Mouse (Mus musculus) lung, adult 2 months (tissue): Measurements from ENCODE around the gene Spon1. TPM values are rescaled to one million over a fixed set of nuclear protein-coding genes. Genes with fewer than 3 reads are reported as not detected.

Source experiments
- DNase-seq: peaks from one replicate; pipeline ENCODE4 v3.0.0; 2022
- H3K4me1 ChIP-seq: fragments of 200-500 bp; 2 replicates; pipeline ENCODE4 v1.6.1; 2011; ENCODE audit warnings: low read length; ENCODE audit not compliant: control insufficient read depth, insufficient read depth
- H3K4me3 ChIP-seq: fragments of 200-500 bp; replicated peaks from 2 replicates; pipeline ENCODE3; 2011; ENCODE audit warnings: low read depth, mild to moderate bottlenecking, control low read depth, low read length; ENCODE audit errors: extremely low read depth
- CTCF ChIP-seq: fragments of 200-500 bp; IDR thresholded peaks from 2 replicates; pipeline ENCODE4 v1.5.1; 2011; ENCODE audit warnings: mild to moderate bottlenecking, low read length, control low read depth; ENCODE audit not compliant: insufficient read depth
- POLR2A ChIP-seq: fragments of 200-500 bp; IDR thresholded peaks from 2 replicates; pipeline ENCODE4 v1.6.1; 2011; ENCODE audit warnings: low read depth, mild to moderate bottlenecking, control low read depth, low read length, borderline replicate concordance; ENCODE audit errors: extremely low read depth
- WGBS: fragments of 180-500 bp; shearing (Covaris S2); methylation state at CpG from one replicate; pipeline ENCODE4 v1.1.7; 2018; 5-methylcytosine and 5-hydroxymethylcytosine counted together
- polyA plus RNA-seq: library from polyadenylated mRNA; depleted of rRNA; stranded (reverse); fragments of >200 nt; gene quantifications from 2 replicates; pipeline ENCODE4 v1.2.3, GENCODE M21; 2012

The Spon1 gene
- polyA plus RNA-seq, 1 experiment = 86.6 TPM

GRCm38 (mm10) chr7:113961500-113961895, 195.7 kb downstream of the Spon1 start:
- no peak overlapping the region for H3K4me3 ChIP-seq
- DNase-seq = no peak
- WGBS = 48% methylated on average over 3 of the region's 3 CpGs
- H3K4me1 ChIP-seq = 0 out of 2 replicates have a peak, but pooled peaks cover 3% of the 10 kb centered on the region
- TF ChIP-seq CTCF (no peak), POLR2A (no peak)

GRCm38 (mm10) chr7:113962078-113962477, 196.3 kb downstream of the Spon1 start:
- H3K4me3 ChIP-seq = no peak overlapping the region
- WGBS = 48% methylated on average over 4 of the region's 4 CpGs
- 0 out of 2 replicates have a peak, but pooled peaks cover 3% of the 10 kb centered on the region for H3K4me1 ChIP-seq
- TF ChIP-seq POLR2A (no peak), CTCF (no peak)
- DNase-seq = no peak

- WGBS = 67% methylated on average over 4 of the region's 4 CpGs
- no peak for DNase-seq
- Histone ChIP-seq H3K4me3 (no peak overlapping the region), H3K4me1 (0 out of 2 replicates have a peak, but pooled peaks cover 3% of the 10 kb centered on the region)
- TF ChIP-seq POLR2A (no peak), CTCF (no peak)
These were observed 198.0 kb downstream of the Spon1 start for GRCm38 (mm10) chr7:113963766-113964165.

GRCm38 (mm10) chr7:113965625-113966024, 199.8 kb downstream of the Spon1 start:
- Histone ChIP-seq H3K4me1 (0 out of 2 replicates have a peak, but pooled peaks cover 3% of the 10 kb centered on the region), H3K4me3 (no peak overlapping the region)
- DNase-seq = no peak
- TF ChIP-seq POLR2A = no peak
- WGBS = 73% methylated on average over 8 of the region's 8 CpGs

GRCm38 (mm10) chr7:113969182-113969581, 203.4 kb downstream of the Spon1 start:
- no peak for TF ChIP-seq CTCF
- TF ChIP-seq POLR2A = no peak
- H3K4me1 ChIP-seq = no peaks in the 10 kb centered on the region
- DNase-seq = no peak
- H3K4me3 ChIP-seq = no peak overlapping the region

GRCm38 (mm10) chr7:113972536-113972935, 206.7 kb downstream of the Spon1 start:
- no peaks in the 10 kb centered on the region for H3K4me1 ChIP-seq
- TF ChIP-seq POLR2A = no peak
- no peak for TF ChIP-seq CTCF
- no peak overlapping the region for H3K4me3 ChIP-seq
- WGBS = 61% methylated on average over 4 of the region's 4 CpGs
- DNase-seq = no peak

- Histone ChIP-seq H3K4me1 (no peaks in the 10 kb centered on the region), H3K4me3 (no peak overlapping the region)
- no peak for DNase-seq
- TF ChIP-seq CTCF (no peak), POLR2A (no peak)
- WGBS = 72% methylated on average over 10 of the region's 10 CpGs
These were observed 220.8 kb downstream of the Spon1 start for GRCm38 (mm10) chr7:113986406-113987134.

GRCm38 (mm10) chr7:113988156-113988555, 222.4 kb downstream of the Spon1 start:
- no peaks in the 10 kb centered on the region for H3K4me1 ChIP-seq
- DNase-seq = no peak
- TF ChIP-seq CTCF (no peak), POLR2A (no peak)
- no peak overlapping the region for H3K4me3 ChIP-seq

GRCm38 (mm10) chr7:113997675-113998354, 232.0 kb downstream of the Spon1 start:
- 70% methylated on average over 7 of the region's 7 CpGs for WGBS
- TF ChIP-seq CTCF (no peak), POLR2A (no peak)
- no peak for DNase-seq
- Histone ChIP-seq H3K4me3 (no peak overlapping the region), H3K4me1 (no peaks in the 10 kb centered on the region)

GRCm38 (mm10) chr7:114004171-114004570, 238.4 kb downstream of the Spon1 start:
- 38% methylated on average over 5 of the region's 5 CpGs for WGBS
- no peaks in the 10 kb centered on the region for H3K4me1 ChIP-seq
- H3K4me3 ChIP-seq = no peak overlapping the region
- no peak for DNase-seq
- TF ChIP-seq CTCF (no peak), POLR2A (no peak)
